Comparison of ENCODE assay signal across 17 mouse cellular contexts in genomic region chrX:37753474-37753873, GRCm38 (mm10). TPM values are rescaled to one million over a fixed set of nuclear protein-coding genes. Genes with fewer than 3 reads are reported as not detected.
DNase-seq lines count a peak whose midpoint lies in the region; ATAC-seq lines count a peak whose summit lies in the region.
"Had no signal": no experiment of that assay in that cellular context is flagged by ENCODE, and none has a peak within 500 bp of the region (broad histone marks: within the 10 kb centered on the region; RNA-seq: fewer than 3 reads in every experiment).

No protein-coding gene starts in this region.

- H3K4me2 ChIP-seq in limb, embryonic 11.5 days (ENCODE audit: low read depth, severe bottlenecking), result no peak overlapping the region
- H3K4me2 ChIP-seq: embryonic facial prominence, embryonic 15.5 days; hindbrain, embryonic 12.5 days; limb, embryonic 12.5 days had no signal

- H3K9me3 ChIP-seq in limb, embryonic 11.5 days (ENCODE audit: control insufficient read depth, low read length), result no peaks in the 10 kb centered on the region
- no peaks in the 10 kb centered on the region for H3K9me3 ChIP-seq in limb, embryonic 10.5 days (replicated peaks)
- H3K9me3 ChIP-seq: embryonic facial prominence, embryonic 15.5 days; hindbrain, embryonic 12.5 days; limb, embryonic 12.5 days had no signal

- no peaks in the 10 kb centered on the region for H3K4me1 ChIP-seq in limb, embryonic 11.5 days (ENCODE audit: control insufficient read depth, insufficient read depth, low read length)
- H3K4me1 ChIP-seq in limb, embryonic 10.5 days, result no peaks in the 10 kb centered on the region
- H3K4me1 ChIP-seq: embryonic facial prominence, embryonic 15.5 days; hindbrain, embryonic 12.5 days; limb, embryonic 12.5 days had no signal

- ATAC-seq in limb, embryonic 11.5 days (ENCODE audit: insufficient number of reproducible peaks, low FRiP score, low TSS enrichment, low read depth), result no peak

- no peak overlapping the region for H3K27ac ChIP-seq in limb, embryonic 11.5 days (replicated peaks; ENCODE audit: low read depth, low read length)
- no peak overlapping the region for H3K27ac ChIP-seq in limb, embryonic 10.5 days
- H3K27ac ChIP-seq: embryonic facial prominence, embryonic 15.5 days; hindbrain, embryonic 12.5 days; limb, embryonic 12.5 days; macrophage had no signal

- H3K36me3 ChIP-seq in limb, embryonic 11.5 days (ENCODE audit: control insufficient read depth, insufficient read depth, low read length), result no peaks in the 10 kb centered on the region
- no peaks in the 10 kb centered on the region for H3K36me3 ChIP-seq in limb, embryonic 10.5 days
- H3K36me3 ChIP-seq: embryonic facial prominence, embryonic 15.5 days; hindbrain, embryonic 12.5 days; limb, embryonic 12.5 days had no signal

- peak; percentile 1 for DNase-seq in gastrocnemius, postnatal 25 days
- no peak for DNase-seq in gastrocnemius, adult 8-10 months (ENCODE audit: low spot score in 2 of 2)
- peak; percentile 3 for DNase-seq in limb, embryonic 11.5 days (ENCODE audit: low spot score)
- DNase-seq in limb, embryonic 10.5 days (ENCODE audit: low spot score), result no peak
- DNase-seq in 3T3-L1 (ENCODE audit: low read depth, low spot score) (peak; percentile 39), NIH3T3 (ENCODE audit: low read depth) (peak; percentile 3)
- DNase-seq in right cerebral cortex, postnatal 4 days, result no peak
- DNase-seq in urinary bladder, adult 18-20 months (ENCODE audit: low spot score in 2 of 2), result no peak
- DNase-seq: adrenal gland, postnatal 10 days; cerebellum, postnatal 14 days; layer of hippocampus, postnatal 36 days; thymus, postnatal 14 days had no signal

- H3K4me3 ChIP-seq in limb, embryonic 11.5 days (ENCODE audit: low read depth, low read length), result no peak overlapping the region
- H3K4me3 ChIP-seq in limb, embryonic 10.5 days, result no peak overlapping the region
- H3K4me3 ChIP-seq: embryonic facial prominence, embryonic 15.5 days; hindbrain, embryonic 12.5 days; limb, embryonic 12.5 days had no signal

- 75% methylated on average over 5 of the region's 5 CpGs for WGBS in limb, embryonic 11.5 days
- WGBS in limb, embryonic 10.5 days, result 69% methylated on average over 5 of the region's 5 CpGs

- no peak overlapping the region for H3K9ac ChIP-seq in limb, embryonic 11.5 days (ENCODE audit: low read length)
- H3K9ac ChIP-seq: embryonic facial prominence, embryonic 15.5 days; hindbrain, embryonic 12.5 days; limb, embryonic 12.5 days had no signal

- H3K27me3 ChIP-seq in limb, embryonic 11.5 days (ENCODE audit: control insufficient read depth, insufficient read depth, low read length), result no peaks in the 10 kb centered on the region
- no peaks in the 10 kb centered on the region for H3K27me3 ChIP-seq in limb, embryonic 10.5 days (ENCODE audit: low read depth, poor library complexity, severe bottlenecking)
- H3K27me3 ChIP-seq: embryonic facial prominence, embryonic 15.5 days; hindbrain, embryonic 12.5 days; limb, embryonic 12.5 days had no signal

RNA-seq across cellular contexts. Expression of gene Rhox5, which starts 51.2 kb away (rescaled TPM):
- not detected for total RNA-seq in gastrocnemius, postnatal 25 days (2021)
- not detected for total RNA-seq in gastrocnemius, adult 8-10 months (2022)
- polyA plus RNA-seq in limb, embryonic 11.5 days (2014; fragmentation: Nextera tagmentation; extraction: Ambion mirVana), result 0.71 and 1.3 TPM in 2 replicates
- 1.8 and 2.3 TPM in 2 replicates for polyA plus RNA-seq in limb, embryonic 10.5 days (2016; fragmentation: Nextera tagmentation; extraction: Ambion mirVana)
- total RNA-seq: adrenal gland, postnatal 10 days; granulocyte monocyte progenitor cell, adult 5-6 weeks; layer of hippocampus, postnatal 36 days had no signal
- polyA plus RNA-seq: macrophage had no signal

Comparison
In these comparisons a context has a peak if more than half of its experiments do, and no peak if none do; other contexts are left out.
1. DNase-seq: peak in gastrocnemius, postnatal 25 days (single experiment), limb, embryonic 11.5 days (single experiment), 3T3-L1 (single experiment) and NIH3T3 (single experiment); none in gastrocnemius, adult 8-10 months (0 of 2), limb, embryonic 10.5 days (single experiment), right cerebral cortex, postnatal 4 days (single experiment) and urinary bladder, adult 18-20 months (0 of 2).